Mouse (Mus musculus) limb, embryonic 10.5 days (tissue): ENCODE measurements at regions not wholly inside any gene's neighbourhood (a gene's known extent, or its start where the extent isn't known, plus 50 kb on each side); places are given as distances from the start of the nearest gene placed in this dataset.
"Not testable (repeated sequence)": the region's sequence is repeated elsewhere in the genome, so short reads cannot be mapped to it uniquely, and the experiment has no call there.

Source experiments
- DNase-seq: peaks from one replicate; pipeline ENCODE4 v3.0.0-alpha.2; 2017; ENCODE audit warnings: low spot score
- H3K27ac ChIP-seq: fragments of 300-500 bp; sonication (generic); 2 replicates; pipeline ENCODE4 v1.5.1; 2016; ENCODE audit warnings: mild to moderate bottlenecking
- H3K27me3 ChIP-seq: fragments of 300-500 bp; sonication (generic); 2 replicates; pipeline ENCODE4 v1.6.1; 2016; ENCODE audit warnings: low read depth, mild to moderate bottlenecking; ENCODE audit not compliant: poor library complexity, severe bottlenecking
- H3K36me3 ChIP-seq: fragments of 300-500 bp; sonication (generic); 2 replicates; pipeline ENCODE4 v1.6.1; 2016; ENCODE audit warnings: mild to moderate bottlenecking, moderate library complexity
- H3K4me1 ChIP-seq: fragments of 300-500 bp; sonication (generic); 2 replicates; pipeline ENCODE4 v1.6.1; 2016
- H3K4me3 ChIP-seq: fragments of 300-500 bp; sonication (generic); 2 replicates; pipeline ENCODE4 v1.5.1; 2016; ENCODE audit warnings: mild to moderate bottlenecking, moderate library complexity
- H3K9me3 ChIP-seq: fragments of 300-500 bp; sonication (generic); replicated peaks from 2 replicates; pipeline ENCODE4 v1.6.1; 2016; ENCODE audit warnings: mild to moderate bottlenecking
- WGBS: fragments of 180-500 bp; shearing (Covaris S2); methylation state at CpG from one replicate; pipeline ENCODE4 v1.1.7; 2016; 5-methylcytosine and 5-hydroxymethylcytosine counted together

GRCm38 (mm10) chr13:103592371-103592770 lies 182.0 kb downstream of the Srek1 start:
- Histone ChIP-seq H3K27me3 (no peaks in the 10 kb centered on the region), H3K36me3 (no peaks in the 10 kb centered on the region), H3K4me3 (no peak overlapping the region), H3K4me1 (no peaks in the 10 kb centered on the region), H3K9me3 (no peaks in the 10 kb centered on the region), H3K27ac (no peak overlapping the region)
- WGBS: 90% methylated on average over 16 of the region's 16 CpGs
- no peak for DNase-seq

GRCm38 (mm10) chr13:103591874-103592273 lies 182.5 kb downstream of the Srek1 start:
- Histone ChIP-seq H3K27ac (no peak overlapping the region), H3K36me3 (no peaks in the 10 kb centered on the region), H3K4me1 (no peaks in the 10 kb centered on the region), H3K4me3 (no peak overlapping the region), H3K27me3 (no peaks in the 10 kb centered on the region), H3K9me3 (no peaks in the 10 kb centered on the region)
- DNase-seq: no peak
- WGBS: 92% methylated on average over 6 of the region's 6 CpGs

- WGBS: 67% methylated on average over 7 of the region's 7 CpGs
- not testable (repeated sequence) for H3K9me3 ChIP-seq, H3K27me3 ChIP-seq, H3K36me3 ChIP-seq, H3K4me3 ChIP-seq, H3K27ac ChIP-seq, DNase-seq, H3K4me1 ChIP-seq
These were observed 183.0 kb downstream of the Srek1 start for GRCm38 (mm10) chr13:103591381-103591780.

- H3K9me3 ChIP-seq: no peaks in the 10 kb centered on the region
- H3K4me1 ChIP-seq: no peaks in the 10 kb centered on the region
- WGBS: 90% methylated on average over 5 of the region's 5 CpGs
- H3K27me3 ChIP-seq: no peaks in the 10 kb centered on the region
- H3K4me3 ChIP-seq: no peak overlapping the region
- no peak overlapping the region for H3K27ac ChIP-seq
- no peak for DNase-seq
- H3K36me3 ChIP-seq: no peaks in the 10 kb centered on the region
These were observed 184.8 kb downstream of the Srek1 start for GRCm38 (mm10) chr13:103589646-103590045.

DNA sequence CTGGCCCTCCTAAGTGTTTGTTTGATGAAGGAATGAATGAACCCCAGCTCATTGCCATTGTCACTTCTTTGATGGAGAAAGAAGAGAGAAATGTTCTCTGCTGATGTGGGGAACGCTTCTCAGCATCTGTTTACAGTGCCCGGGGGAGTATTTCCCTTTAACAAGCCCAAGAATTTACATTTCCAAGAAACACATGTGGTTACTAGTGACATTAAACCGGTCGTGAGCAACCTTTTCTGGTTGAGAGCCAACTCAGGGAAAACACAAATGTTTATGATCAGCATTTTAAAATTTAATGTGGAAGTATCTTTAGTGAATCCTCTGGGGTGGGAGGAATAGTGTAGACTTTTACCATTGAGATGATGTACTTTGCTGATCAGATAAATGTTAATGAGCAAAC lies 197.6 kb downstream of the Srek1 start:
- WGBS: 54% methylated on average over 4 of the region's 4 CpGs
- Histone ChIP-seq H3K27me3 (no peaks in the 10 kb centered on the region), H3K9me3 (no peaks in the 10 kb centered on the region), H3K27ac (no peak overlapping the region), H3K4me1 (no peaks in the 10 kb centered on the region), H3K4me3 (no peak overlapping the region), H3K36me3 (no peaks in the 10 kb centered on the region)
- DNase-seq: no peak

DNA sequence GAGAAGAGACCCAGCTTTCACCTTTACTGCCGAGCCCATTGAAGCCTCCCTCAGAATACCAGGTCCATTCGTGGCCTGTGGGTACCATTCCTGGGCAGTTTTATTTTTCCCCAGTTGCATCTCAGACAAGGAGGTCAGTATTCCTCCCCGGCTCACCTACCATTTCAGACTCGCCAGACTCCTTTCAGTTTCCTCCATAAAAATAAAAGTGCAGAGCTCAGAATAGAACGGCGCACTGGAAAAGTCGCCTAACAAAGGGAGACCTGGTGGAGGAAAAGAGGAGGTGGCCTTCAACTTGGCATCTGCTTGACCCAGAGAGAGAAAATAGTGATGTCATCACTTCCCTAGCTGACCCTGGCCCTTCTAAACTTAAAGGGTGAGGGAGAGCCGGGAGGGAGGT lies 209.7 kb downstream of the Srek1 start:
- no peak for DNase-seq
- no peak overlapping the region for H3K4me3 ChIP-seq
- H3K27ac ChIP-seq: no peak overlapping the region
- WGBS: 80% methylated on average over 8 of the region's 8 CpGs
- no peaks in the 10 kb centered on the region for H3K4me1 ChIP-seq
- no peaks in the 10 kb centered on the region for H3K36me3 ChIP-seq
- no peaks in the 10 kb centered on the region for H3K27me3 ChIP-seq
- no peaks in the 10 kb centered on the region for H3K9me3 ChIP-seq

DNA sequence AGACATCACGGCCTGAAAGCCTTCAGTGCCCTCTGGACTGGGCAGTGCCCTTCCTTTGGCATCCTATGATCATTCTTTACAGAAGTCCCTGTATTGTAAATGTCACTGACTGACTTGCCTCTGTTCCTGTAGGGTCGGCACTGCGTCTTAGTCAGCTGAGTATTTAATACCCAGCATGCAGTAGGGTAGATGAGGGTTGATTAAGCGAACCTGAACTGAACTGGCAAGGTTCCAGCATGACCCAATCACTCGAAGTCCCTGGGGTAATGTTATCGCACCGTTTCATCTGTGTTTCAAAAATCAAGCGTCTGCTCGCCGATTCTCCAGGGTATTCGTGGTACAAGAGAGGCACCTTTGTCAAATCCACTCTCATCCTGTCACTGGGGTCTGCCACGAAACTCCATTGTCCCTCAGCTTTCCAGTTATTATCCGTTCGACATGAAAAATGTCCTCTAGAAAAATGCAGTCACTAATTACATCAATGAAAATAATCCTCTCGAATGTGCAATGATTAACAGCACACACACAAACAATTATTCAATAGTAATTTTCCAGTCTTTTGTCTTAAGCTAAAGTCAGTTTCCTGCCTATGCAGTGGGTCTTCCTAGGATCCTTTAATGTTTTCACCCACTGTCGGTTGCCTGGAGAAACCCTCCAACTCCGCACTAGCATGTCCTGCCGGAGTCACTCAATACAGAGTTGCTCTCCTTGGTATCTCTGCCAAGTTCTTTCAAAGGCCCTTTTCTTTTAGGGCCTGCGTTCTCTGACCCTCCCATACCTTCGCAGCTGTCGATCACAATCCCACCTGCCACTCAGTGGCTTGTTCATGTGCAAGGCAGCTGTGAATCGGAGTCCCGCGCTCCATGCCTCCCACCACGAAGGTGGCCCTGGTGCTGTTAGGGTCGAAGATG lies 212.4 kb downstream of the Srek1 start:
- Histone ChIP-seq H3K9me3 (no peaks in the 10 kb centered on the region), H3K27ac (no peak overlapping the region), H3K4me3 (no peak overlapping the region), H3K27me3 (no peaks in the 10 kb centered on the region), H3K36me3 (no peaks in the 10 kb centered on the region), H3K4me1 (no peaks in the 10 kb centered on the region)
- WGBS: 93% methylated on average over 26 of the region's 26 CpGs
- no peak for DNase-seq

- Histone ChIP-seq H3K27ac (no peak overlapping the region), H3K9me3 (no peaks in the 10 kb centered on the region), H3K27me3 (no peaks in the 10 kb centered on the region), H3K4me3 (no peak overlapping the region), H3K36me3 (no peaks in the 10 kb centered on the region), H3K4me1 (no peaks in the 10 kb centered on the region)
- DNase-seq: no peak
- WGBS: 90% methylated on average over 3 of the region's 3 CpGs
These were observed 215.5 kb downstream of the Srek1 start for GRCm38 (mm10) chr13:103558915-103559314.

DNA sequence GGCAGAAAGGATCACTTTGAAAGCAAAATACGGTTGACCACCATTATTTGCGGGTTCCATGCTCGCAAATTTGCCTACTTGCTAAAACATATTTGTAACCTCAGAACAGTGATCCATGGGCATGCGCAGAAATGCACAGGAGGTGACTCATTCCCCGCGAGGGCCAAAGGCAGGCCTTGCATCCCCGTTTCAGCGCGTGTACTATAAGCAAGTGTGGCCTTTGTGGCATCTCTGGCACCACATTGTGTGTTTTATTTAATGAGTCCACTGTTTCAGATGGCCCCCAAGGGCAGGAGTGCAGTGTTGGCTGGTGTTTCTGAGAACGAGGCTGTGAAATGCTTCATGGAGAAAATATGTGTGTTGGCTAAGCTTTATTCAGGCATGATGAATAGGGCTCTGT lies 205.3 kb upstream of the Mast4 start:
- H3K9me3 ChIP-seq: no peaks in the 10 kb centered on the region
- no peak overlapping the region for H3K4me3 ChIP-seq
- WGBS: 88% methylated on average over 10 of the region's 10 CpGs
- H3K27ac ChIP-seq: no peak overlapping the region
- H3K4me1 ChIP-seq: peaks cover 9% of the 10 kb centered on the region
- H3K27me3 ChIP-seq: no peaks in the 10 kb centered on the region
- DNase-seq: peak; percentile 40
- H3K36me3 ChIP-seq: no peaks in the 10 kb centered on the region

GRCm38 (mm10) chr13:103513825-103514224 lies 179.5 kb upstream of the Mast4 start:
- Histone ChIP-seq H3K27me3 (no peaks in the 10 kb centered on the region), H3K4me1 (no peaks in the 10 kb centered on the region), H3K4me3 (no peak overlapping the region), H3K9me3 (no peaks in the 10 kb centered on the region), H3K27ac (no peak overlapping the region), H3K36me3 (no peaks in the 10 kb centered on the region)
- DNase-seq: no peak
- 55% methylated on average over 1 of the region's 1 CpGs for WGBS

DNA sequence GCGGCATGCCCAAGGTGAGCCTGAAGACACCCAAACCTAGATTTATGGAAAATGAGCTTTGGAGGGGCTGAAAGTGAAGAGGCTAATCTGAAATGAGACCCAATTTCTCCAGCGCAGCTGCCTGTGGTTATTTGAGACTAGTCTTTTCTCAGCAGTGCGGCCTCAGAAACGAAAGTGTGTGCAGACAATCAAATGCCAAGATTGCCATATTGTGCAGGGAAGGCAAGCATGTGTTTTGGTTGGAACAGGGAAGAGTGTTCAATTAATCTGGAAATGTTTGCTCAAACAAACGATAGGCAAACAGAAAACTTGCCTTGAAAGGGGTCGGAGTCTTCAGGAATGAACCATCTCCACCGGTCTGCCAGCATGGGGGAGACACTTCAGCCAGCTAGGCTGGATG lies 178.2 kb upstream of the Mast4 start:
- Histone ChIP-seq H3K4me1 (no peaks in the 10 kb centered on the region), H3K27ac (no peak overlapping the region), H3K27me3 (no peaks in the 10 kb centered on the region), H3K36me3 (no peaks in the 10 kb centered on the region), H3K9me3 (no peaks in the 10 kb centered on the region), H3K4me3 (no peak overlapping the region)
- 83% methylated on average over 7 of the region's 7 CpGs for whole genome bisulfite sequencing
- DNase-seq: no peak

DNA sequence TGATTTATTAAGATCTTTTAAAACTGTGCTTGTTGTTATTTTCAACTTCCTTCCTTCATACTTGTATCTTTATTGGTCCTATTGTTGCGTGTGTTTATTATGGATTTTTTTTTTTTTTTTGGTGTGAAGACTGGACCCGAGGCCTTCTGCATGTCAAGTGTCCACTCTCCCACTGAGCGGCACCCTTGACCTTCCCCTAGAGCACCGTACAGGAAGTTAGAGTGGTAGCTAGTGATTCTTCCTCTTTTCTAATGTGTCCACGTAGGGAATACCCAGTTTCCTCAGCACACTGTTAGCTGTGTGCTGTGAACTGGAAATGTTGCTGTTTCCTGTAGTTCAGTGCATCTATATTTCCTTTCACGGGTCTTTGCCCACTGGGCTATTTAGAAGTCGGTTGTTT lies 170.7 kb upstream of the Mast4 start:
- Histone ChIP-seq H3K4me1 (no peaks in the 10 kb centered on the region), H3K27me3 (no peaks in the 10 kb centered on the region), H3K36me3 (no peaks in the 10 kb centered on the region), H3K4me3 (no peak overlapping the region), H3K9me3 (no peaks in the 10 kb centered on the region), H3K27ac (no peak overlapping the region)
- 86% methylated on average over 7 of the region's 7 CpGs for WGBS
- DNase-seq: no peak

DNA sequence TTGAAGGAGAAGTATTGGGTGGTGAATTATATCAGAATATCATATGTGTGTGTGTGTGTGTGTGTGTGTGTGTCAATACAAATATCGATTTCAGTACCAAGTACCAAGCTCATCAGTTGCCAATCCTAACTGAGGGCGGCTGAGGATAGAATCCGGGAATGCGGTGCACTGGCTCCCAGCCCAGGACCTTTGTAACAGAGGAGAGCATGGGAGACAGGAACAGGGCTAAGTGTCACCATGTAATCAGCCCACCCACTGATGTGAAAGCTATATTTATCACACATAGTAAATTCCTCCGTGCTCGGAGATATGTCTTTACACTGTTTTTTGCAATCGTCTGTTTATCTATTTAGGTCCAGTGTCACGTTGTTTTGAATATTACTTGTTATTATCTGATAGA lies 165.1 kb upstream of the Mast4 start:
- Histone ChIP-seq H3K9me3 (no peaks in the 10 kb centered on the region), H3K27ac (no peak overlapping the region), H3K36me3 (no peaks in the 10 kb centered on the region), H3K4me1 (0 out of 2 replicates have a peak, but pooled peaks cover 3% of the 10 kb centered on the region), H3K4me3 (no peak overlapping the region), H3K27me3 (no peaks in the 10 kb centered on the region)
- DNase-seq: no peak
- 91% methylated on average over 8 of the region's 8 CpGs for WGBS

- H3K36me3 ChIP-seq: no peaks in the 10 kb centered on the region
- H3K9me3 ChIP-seq: no peaks in the 10 kb centered on the region
- peaks cover 25% of the 10 kb centered on the region for H3K4me1 ChIP-seq
- WGBS: 84% methylated on average over 9 of the region's 9 CpGs
- no peak overlapping the region for H3K4me3 ChIP-seq
- DNase-seq: no peak
- H3K27me3 ChIP-seq: peaks cover 10% of the 10 kb centered on the region; the same call in 1 of the 2 replicates
- H3K27ac ChIP-seq: no peak overlapping the region
These were observed 160.1 kb upstream of the Mast4 start for GRCm38 (mm10) chr13:103494371-103494770.
